Mouse (Mus musculus) G1E (cell line): ENCODE data around the gene Wdr5. TPM values are rescaled to one million over a fixed set of nuclear protein-coding genes. Genes with fewer than 3 reads are reported as not detected.
A peak's percentile ranks its signal among the peaks of the same experiment; 100 is the strongest.
"Not testable (repeated sequence)": the region's sequence is repeated elsewhere in the genome, so short reads cannot be mapped to it uniquely, and the experiment has no call there.

Experiments used
- ATAC-seq: 2 replicates; pipeline ENCODE4 v1.8.0; 2016; ENCODE audit warnings: mild to moderate bottlenecking; ENCODE audit not compliant: insufficient number of reproducible peaks, poor library complexity, low FRiP score, severe bottlenecking; ENCODE audit errors: extremely low read depth
- DNase-seq: peaks from one replicate; pipeline ENCODE4 v3.0.0; 2012; ENCODE audit warnings: low spot score
- H3K27me3 ChIP-seq: 2 replicates; pipeline ENCODE4 v1.6.1; 2012; ENCODE audit warnings: mild to moderate bottlenecking, low read length, inconsistent platforms; ENCODE audit not compliant: insufficient read depth
- H3K36me3 ChIP-seq: replicated peaks from 2 replicates; pipeline ENCODE3; 2012; ENCODE audit warnings: mild to moderate bottlenecking, inconsistent platforms
- H3K4me1 ChIP-seq: 2 replicates; pipeline ENCODE4 v1.6.1; 2012; ENCODE audit warnings: low read depth, low read length, inconsistent platforms, mixed read lengths; ENCODE audit not compliant: insufficient read depth
- H3K4me3 ChIP-seq: 2 replicates; pipeline ENCODE4 v1.5.1; 2012; ENCODE audit warnings: low read depth, mild to moderate bottlenecking, inconsistent platforms, low read length, moderate library complexity, mixed read lengths
- H3K9me3 ChIP-seq: replicated peaks from 2 replicates; pipeline ENCODE4 v1.6.1; 2012; ENCODE audit warnings: inconsistent platforms
- CTCF ChIP-seq: IDR thresholded peaks from 2 replicates; pipeline ENCODE4 v1.5.1; 2012; ENCODE audit warnings: low read depth, low read length, inconsistent platforms, mixed read lengths
- GATA1 ChIP-seq: IDR thresholded peaks from 2 replicates; pipeline ENCODE4 v1.6.1; 2012; ENCODE audit warnings: borderline replicate concordance, low read length, inconsistent platforms, mixed read lengths
- GATA2 ChIP-seq: IDR thresholded peaks from 2 replicates; pipeline ENCODE4 v1.6.1; 2012; ENCODE audit warnings: low read depth, low read length, inconsistent platforms, borderline replicate concordance
- POLR2AphosphoS5 ChIP-seq: IDR thresholded peaks from 2 replicates; pipeline ENCODE4 v1.6.1; 2012; ENCODE audit warnings: low read depth, low read length, inconsistent platforms; ENCODE audit not compliant: insufficient replicate concordance
- TAL1 ChIP-seq: conservative IDR thresholded peaks from 2 replicates; pipeline ENCODE4 v1.6.1; 2012; ENCODE audit warnings: low read depth, low read length, inconsistent platforms, mixed read lengths
- polyA plus RNA-seq: library from polyadenylated mRNA; stranded (reverse); fragments of >175 nt; gene quantifications from 2 replicates; pipeline ENCODE4 v1.2.3, GENCODE M21; 2012
- total RNA-seq, 2 experiments: library from RNA; stranded (forward) in 1 of 2; stranded (reverse) in 1 of 2; fragments of 200-1000 nt in 1 of 2; fragments of >200 nt in 1 of 2; fragmentation: Nextera tagmentation in 1 of 2; gene quantifications; 2 replicates each; pipeline ENCODE4 v1.2.3; 2014 to 2017

The Wdr5 gene
- total and polyA plus RNA-seq, 3 experiments, result 29.4 to 107 (median 58.6) TPM

DNA sequence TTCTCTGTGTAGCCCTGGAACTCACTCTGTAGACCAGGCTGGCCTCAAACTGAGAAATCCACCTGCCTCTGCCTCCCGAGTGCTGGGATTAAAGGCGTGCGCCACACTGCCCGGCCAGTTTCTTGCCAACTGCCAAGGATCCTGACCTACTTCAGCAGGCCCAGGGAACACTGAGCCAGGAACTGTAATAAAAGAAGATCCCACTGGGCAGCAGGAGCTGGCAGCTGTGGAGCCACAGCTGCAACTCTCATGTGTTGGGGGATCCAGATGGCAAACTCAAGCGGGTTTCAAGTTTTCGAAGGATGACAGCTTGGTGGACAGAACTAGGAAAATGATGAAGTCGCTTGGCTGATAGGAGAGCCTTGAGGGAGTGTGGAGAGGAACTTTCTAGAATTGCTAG is 4.3 kb upstream of the Wdr5 start:
- peaks cover 10% of the 10 kb centered on the region for H3K36me3 ChIP-seq
- ATAC-seq (no peak), DNase-seq (no peak)
- no peaks in the 10 kb centered on the region for H3K9me3 ChIP-seq
- peaks cover 34% of the 10 kb centered on the region for H3K4me1 ChIP-seq
- no peak overlapping the region for H3K4me3 ChIP-seq
- TF ChIP-seq GATA2 (no peak), POLR2AphosphoS5 (no peak), TAL1 (no peak), GATA1 (no peak), CTCF (no peak)
- peaks cover 12% of the 10 kb centered on the region; the same call in 1 of the 2 replicates for H3K27me3 ChIP-seq

DNA sequence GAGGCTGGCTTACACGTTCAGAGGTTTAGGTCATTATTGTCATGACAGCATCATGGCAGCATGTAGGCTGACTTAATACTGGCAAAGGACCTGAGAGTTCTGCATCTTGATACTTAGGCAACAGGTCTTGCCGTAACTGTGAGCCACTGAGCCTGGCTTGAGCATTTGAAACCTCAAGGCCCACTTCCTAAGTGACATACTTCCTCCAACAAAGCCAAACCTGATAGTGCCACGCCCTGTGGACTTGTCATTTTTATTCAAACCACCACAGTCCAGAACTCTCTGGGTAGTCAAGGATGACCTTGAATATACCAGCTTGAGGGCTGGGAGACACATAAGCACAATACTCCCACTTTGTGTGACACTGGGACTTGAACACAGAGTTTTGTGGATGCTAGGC is 2.0 kb upstream of the Wdr5 start:
- peaks cover 5% of the 10 kb centered on the region; the same call in 1 of the 2 replicates for H3K27me3 ChIP-seq
- no peak for TF ChIP-seq GATA1
- no peak for TF ChIP-seq TAL1
- no peak for TF ChIP-seq POLR2AphosphoS5
- TF ChIP-seq CTCF, result no peak
- TF ChIP-seq GATA2, result no peak
- H3K4me1 ChIP-seq, result peaks cover 49% of the 10 kb centered on the region
- ATAC-seq (no peak), DNase-seq (no peak)
- H3K4me3 ChIP-seq, result no peak overlapping the region
- peaks cover 25% of the 10 kb centered on the region for H3K36me3 ChIP-seq
- H3K9me3 ChIP-seq, result no peaks in the 10 kb centered on the region

- ATAC-seq (no peak), DNase-seq (no peak)
- Histone ChIP-seq H3K4me3 (peak overlapping the region; percentile 93), H3K9me3 (no peaks in the 10 kb centered on the region), H3K27me3 (no peaks in the 10 kb centered on the region), H3K4me1 (peaks cover 45% of the 10 kb centered on the region), H3K36me3 (peaks cover 32% of the 10 kb centered on the region)
- TF ChIP-seq CTCF, result no peak
- TF ChIP-seq POLR2AphosphoS5, result no peak
- TF ChIP-seq GATA2, result no peak
- TF ChIP-seq TAL1, result no peak
- TF ChIP-seq GATA1, result no peak
Observed at GRCm38 (mm10) chr2:27513861-27514260, 1.1 kb upstream of the Wdr5 start.

DNA sequence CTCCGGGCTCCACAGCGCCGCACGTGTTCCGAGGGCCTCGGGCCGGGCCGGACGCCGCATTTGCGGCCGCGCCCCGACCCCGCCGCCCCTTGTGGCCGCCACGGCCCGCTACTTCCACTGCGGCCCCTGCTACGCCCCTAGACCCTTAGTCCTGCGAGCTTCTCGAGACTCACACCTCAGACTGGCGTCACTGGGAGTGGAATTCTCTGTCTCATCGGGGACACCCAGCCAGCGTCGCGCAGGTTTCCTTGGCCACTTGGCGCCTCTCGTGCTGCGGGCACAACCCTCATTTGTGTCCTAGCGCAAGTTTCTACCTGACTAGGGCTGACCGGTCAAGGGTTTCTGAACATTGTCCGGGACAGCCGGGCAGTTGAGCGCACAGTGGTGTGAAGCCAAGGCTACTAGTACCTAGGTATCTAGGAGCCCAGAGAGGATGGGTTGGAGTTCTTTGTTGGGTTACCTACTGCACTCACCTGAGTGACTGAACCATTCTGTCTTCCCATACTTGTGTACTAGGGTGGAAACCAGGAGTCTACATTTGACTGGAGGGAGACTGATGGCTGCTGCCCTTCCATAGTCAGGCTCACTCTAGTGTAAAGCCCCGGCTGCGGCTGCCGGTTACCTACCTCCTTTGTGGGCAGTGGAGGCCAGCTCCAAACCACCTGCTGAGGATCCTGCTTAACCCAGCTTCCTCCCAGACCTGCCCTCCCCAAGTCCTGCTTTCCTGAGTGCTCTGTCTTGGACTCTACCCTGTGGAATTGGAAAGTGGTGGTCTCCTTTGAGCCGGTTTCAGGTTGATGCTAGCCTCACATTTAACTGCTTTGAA is 597 bp downstream of the Wdr5 start:
- DNase-seq (peak; percentile 20), ATAC-seq (no peak)
- Histone ChIP-seq H3K36me3 (peaks cover 49% of the 10 kb centered on the region), H3K27me3 (no peaks in the 10 kb centered on the region), H3K4me3 (peak overlapping the region; percentile 93), H3K9me3 (no peaks in the 10 kb centered on the region), H3K4me1 (peaks cover 43% of the 10 kb centered on the region)
- no peak for TF ChIP-seq POLR2AphosphoS5
- no peak for TF ChIP-seq TAL1
- no peak for TF ChIP-seq GATA2
- no peak for TF ChIP-seq CTCF
- no peak for TF ChIP-seq GATA1

GRCm38 (mm10) chr2:27516289-27516688 is 1.3 kb downstream of the Wdr5 start:
- Histone ChIP-seq H3K4me3 (peak overlapping the region; percentile 93; the same call in 1 of the 2 replicates), H3K9me3 (no peaks in the 10 kb centered on the region), H3K4me1 (peaks cover 43% of the 10 kb centered on the region), H3K36me3 (peaks cover 57% of the 10 kb centered on the region), H3K27me3 (no peaks in the 10 kb centered on the region)
- ATAC-seq, result no peak
- DNase-seq, result no peak
- TF ChIP-seq TAL1, result no peak
- TF ChIP-seq CTCF, result no peak
- TF ChIP-seq GATA1, result no peak
- TF ChIP-seq POLR2AphosphoS5, result no peak
- TF ChIP-seq GATA2, result no peak

- DNase-seq (no peak), ATAC-seq (no peak)
- peaks cover 39% of the 10 kb centered on the region for H3K4me1 ChIP-seq
- H3K4me3 ChIP-seq, result no peak overlapping the region
- no peaks in the 10 kb centered on the region for H3K9me3 ChIP-seq
- peaks cover 71% of the 10 kb centered on the region for H3K36me3 ChIP-seq
- H3K27me3 ChIP-seq, result no peaks in the 10 kb centered on the region
- no peak for TF ChIP-seq GATA2
- peak; percentile 65; the same call in 1 of the 2 replicates for TF ChIP-seq CTCF
Observed at GRCm38 (mm10) chr2:27518283-27518682, 3.3 kb downstream of the Wdr5 start.

GRCm38 (mm10) chr2:27538455-27539330 is 23.7 kb downstream of the Wdr5 start:
- not testable (repeated sequence) for ATAC-seq, H3K9me3 ChIP-seq, H3K27me3 ChIP-seq, H3K4me3 ChIP-seq, DNase-seq
- Histone ChIP-seq H3K36me3 (peaks cover 60% of the 10 kb centered on the region), H3K4me1 (peaks cover 27% of the 10 kb centered on the region)
